Mouse (Mus musculus) G1E (cell line): ENCODE results near the gene Gm9944. TPM values are rescaled to one million over a fixed set of nuclear protein-coding genes. Genes with fewer than 3 reads are reported as not detected.

Source experiments
- ATAC-seq: 2 replicates; pipeline ENCODE4 v1.8.0; 2016; ENCODE audit warnings: mild to moderate bottlenecking; ENCODE audit not compliant: insufficient number of reproducible peaks, poor library complexity, low FRiP score, severe bottlenecking; ENCODE audit errors: extremely low read depth
- DNase-seq: peaks from one replicate; pipeline ENCODE4 v3.0.0; 2012; ENCODE audit warnings: low spot score
- H3K27me3 ChIP-seq: 2 replicates; pipeline ENCODE4 v1.6.1; 2012; ENCODE audit warnings: mild to moderate bottlenecking, low read length, inconsistent platforms; ENCODE audit not compliant: insufficient read depth
- H3K36me3 ChIP-seq: replicated peaks from 2 replicates; pipeline ENCODE3; 2012; ENCODE audit warnings: mild to moderate bottlenecking, inconsistent platforms
- H3K4me1 ChIP-seq: 2 replicates; pipeline ENCODE4 v1.6.1; 2012; ENCODE audit warnings: low read depth, low read length, inconsistent platforms, mixed read lengths; ENCODE audit not compliant: insufficient read depth
- H3K4me3 ChIP-seq: 2 replicates; pipeline ENCODE4 v1.5.1; 2012; ENCODE audit warnings: low read depth, mild to moderate bottlenecking, inconsistent platforms, low read length, moderate library complexity, mixed read lengths
- H3K9me3 ChIP-seq: replicated peaks from 2 replicates; pipeline ENCODE4 v1.6.1; 2012; ENCODE audit warnings: inconsistent platforms
- CTCF ChIP-seq: IDR thresholded peaks from 2 replicates; pipeline ENCODE4 v1.5.1; 2012; ENCODE audit warnings: low read depth, low read length, inconsistent platforms, mixed read lengths
- GATA1 ChIP-seq: IDR thresholded peaks from 2 replicates; pipeline ENCODE4 v1.6.1; 2012; ENCODE audit warnings: borderline replicate concordance, low read length, inconsistent platforms, mixed read lengths
- GATA2 ChIP-seq: IDR thresholded peaks from 2 replicates; pipeline ENCODE4 v1.6.1; 2012; ENCODE audit warnings: low read depth, low read length, inconsistent platforms, borderline replicate concordance
- POLR2AphosphoS5 ChIP-seq: IDR thresholded peaks from 2 replicates; pipeline ENCODE4 v1.6.1; 2012; ENCODE audit warnings: low read depth, low read length, inconsistent platforms; ENCODE audit not compliant: insufficient replicate concordance
- TAL1 ChIP-seq: conservative IDR thresholded peaks from 2 replicates; pipeline ENCODE4 v1.6.1; 2012; ENCODE audit warnings: low read depth, low read length, inconsistent platforms, mixed read lengths
- polyA plus RNA-seq: library from polyadenylated mRNA; stranded (reverse); fragments of >175 nt; gene quantifications from 2 replicates; pipeline ENCODE4 v1.2.3, GENCODE M21; 2012
- total RNA-seq, 2 experiments: library from RNA; stranded (forward) in 1 of 2; stranded (reverse) in 1 of 2; fragments of 200-1000 nt in 1 of 2; fragments of >200 nt in 1 of 2; fragmentation: Nextera tagmentation in 1 of 2; gene quantifications; 2 replicates each; pipeline ENCODE4 v1.2.3; 2014 to 2017

Gm9944 gene
- not detected in 2 replicates for total RNA-seq (2014; fragmentation: Nextera tagmentation)
- not detected in 2 replicates for total RNA-seq (2017)
- not detected in 2 replicates for polyA plus RNA-seq

- TF ChIP-seq TAL1 (no peak), POLR2AphosphoS5 (no peak), GATA1 (no peak), CTCF (no peak), GATA2 (no peak)
- DNase-seq (no peak), ATAC-seq (no peak)
- Histone ChIP-seq H3K4me1 (no peaks in the 10 kb centered on the region), H3K36me3 (no peaks in the 10 kb centered on the region), H3K9me3 (peaks cover 15% of the 10 kb centered on the region), H3K4me3 (no peak within 1 kb of the TSS), H3K27me3 (no peaks in the 10 kb centered on the region)
These were observed at the start of gene Gm9944 for GRCm38 (mm10) chr4:144453217-144453616. Gm9944 (minus strand) TSS chr4:144453317.

GRCm38 (mm10) chr4:144493331-144493730 is 40.2 kb upstream of the Gm9944 start:
- no peaks in the 10 kb centered on the region for H3K27me3 ChIP-seq
- H3K9me3 ChIP-seq = peaks cover 12% of the 10 kb centered on the region
- no peaks in the 10 kb centered on the region for H3K36me3 ChIP-seq
- H3K4me3 ChIP-seq = no peak overlapping the region
- ATAC-seq (peak; percentile 4; the same call in 1 of the 2 replicates), DNase-seq (no peak)
- H3K4me1 ChIP-seq = no peaks in the 10 kb centered on the region
- TF ChIP-seq GATA2 (no peak), GATA1 (no peak), CTCF (no peak), POLR2AphosphoS5 (no peak)

GRCm38 (mm10) chr4:144468091-144468490 is 15.0 kb upstream of the Gm9944 start:
- TF ChIP-seq POLR2AphosphoS5 (no peak), CTCF (no peak), TAL1 (no peak), GATA1 (no peak), GATA2 (no peak)
- no peak overlapping the region for H3K4me3 ChIP-seq
- H3K4me1 ChIP-seq = no peaks in the 10 kb centered on the region
- peaks cover 21% of the 10 kb centered on the region for H3K9me3 ChIP-seq
- DNase-seq (no peak), ATAC-seq (no peak)
- H3K36me3 ChIP-seq = no peaks in the 10 kb centered on the region
- no peaks in the 10 kb centered on the region for H3K27me3 ChIP-seq

- TF ChIP-seq GATA1 (no peak), POLR2AphosphoS5 (no peak), TAL1 (no peak)
- H3K9me3 ChIP-seq = peaks cover 16% of the 10 kb centered on the region
- no peak for ATAC-seq
- no peak overlapping the region for H3K4me3 ChIP-seq
- no peak for DNase-seq
- no peaks in the 10 kb centered on the region for H3K4me1 ChIP-seq
- no peaks in the 10 kb centered on the region for H3K27me3 ChIP-seq
- H3K36me3 ChIP-seq = no peaks in the 10 kb centered on the region
These were observed 12.1 kb upstream of the Gm9944 start for GRCm38 (mm10) chr4:144465206-144465605.

- Histone ChIP-seq H3K9me3 (peaks cover 21% of the 10 kb centered on the region), H3K4me3 (no peak within 1 kb of the TSS), H3K27me3 (no peaks in the 10 kb centered on the region), H3K4me1 (no peaks in the 10 kb centered on the region), H3K36me3 (no peaks in the 10 kb centered on the region)
- DNase-seq = no peak
- no peak for ATAC-seq
- TF ChIP-seq CTCF (no peak), GATA2 (no peak), POLR2AphosphoS5 (no peak), TAL1 (no peak), GATA1 (no peak)
These were observed 10.5 kb upstream of the Gm9944 start, which contains the start of gene Aadacl3 for GRCm38 (mm10) chr4:144463656-144464055. Aadacl3 (minus strand) TSS chr4:144463756.

- no peak for TF ChIP-seq GATA2
- no peak for TF ChIP-seq TAL1
- no peak for TF ChIP-seq CTCF
- no peak for TF ChIP-seq GATA1
- no peak for TF ChIP-seq POLR2AphosphoS5
- no peak for DNase-seq
- Histone ChIP-seq H3K4me1 (no peaks in the 10 kb centered on the region), H3K4me3 (no peak overlapping the region), H3K27me3 (no peaks in the 10 kb centered on the region), H3K9me3 (peaks cover 19% of the 10 kb centered on the region), H3K36me3 (no peaks in the 10 kb centered on the region)
- ATAC-seq = no peak
These were observed 4.6 kb downstream of the Gm9944 start for GRCm38 (mm10) chr4:144448546-144448945.

GRCm38 (mm10) chr4:144441582-144441981 is 11.5 kb downstream of the Gm9944 start:
- no peak overlapping the region for H3K4me3 ChIP-seq
- no peaks in the 10 kb centered on the region for H3K4me1 ChIP-seq
- ATAC-seq = no peak
- H3K36me3 ChIP-seq = no peaks in the 10 kb centered on the region
- TF ChIP-seq GATA2 (no peak), POLR2AphosphoS5 (no peak), CTCF (no peak), GATA1 (no peak), TAL1 (no peak)
- no peaks in the 10 kb centered on the region for H3K27me3 ChIP-seq
- no peak for DNase-seq
- peaks cover 36% of the 10 kb centered on the region for H3K9me3 ChIP-seq
